Mouse (Mus musculus): ENCODE results near the gene Ankrd23. TPM values are rescaled to one million over a fixed set of nuclear protein-coding genes. Genes with fewer than 3 reads are reported as not detected.
"Not testable (repeated sequence)": the region's sequence is repeated elsewhere in the genome, so short reads cannot be mapped to it uniquely, and the experiment has no call there.

The Ankrd23 gene
- polyA plus RNA-seq (2012; ENCODE audit: insufficient read depth, insufficient read length, missing spikeins), result 5.5 and 7.6 TPM in 2 replicates

- H3K4me1 ChIP-seq (ENCODE audit: control insufficient read depth, insufficient read depth, low read length); H3K4me3 ChIP-seq (ENCODE audit: insufficient read depth, low read length); H3K27ac ChIP-seq (ENCODE audit: insufficient read depth, low read depth, low read length): not testable (repeated sequence)
Measured at GRCm38 (mm10) chr1:36536783-36537182, at the start of gene Ankrd23. Ankrd23 (minus strand) TSS chr1:36536883.

GRCm38 (mm10) chr1:36586288-36586687, 49.6 kb upstream of the Ankrd23 start:
- no peak overlapping the region for H3K4me3 ChIP-seq (ENCODE audit: insufficient read depth, low read length)
- peaks cover 21% of the 10 kb centered on the region for H3K4me1 ChIP-seq (ENCODE audit: control insufficient read depth, insufficient read depth, low read length)
- TF ChIP-seq CTCF (IDR thresholded peaks at IDR 0.05; ENCODE audit: low read depth, low read length), result no peak
- TF ChIP-seq POLR2A (IDR thresholded peaks at IDR 0.05; ENCODE audit: borderline replicate concordance, low read depth, low read length), result no peak
- H3K27ac ChIP-seq (ENCODE audit: insufficient read depth, low read depth, low read length), result no peak overlapping the region

- TF ChIP-seq POLR2A (IDR thresholded peaks at IDR 0.05; ENCODE audit: borderline replicate concordance, low read depth, low read length) (no peak), CTCF (IDR thresholded peaks at IDR 0.05; ENCODE audit: low read depth, low read length) (no peak)
- no peak overlapping the region for H3K4me3 ChIP-seq (ENCODE audit: insufficient read depth, low read length)
- no peaks in the 10 kb centered on the region for H3K4me1 ChIP-seq (ENCODE audit: control insufficient read depth, insufficient read depth, low read length)
- H3K27ac ChIP-seq (ENCODE audit: insufficient read depth, low read depth, low read length), result no peak overlapping the region
Measured at GRCm38 (mm10) chr1:36583408-36584116, 46.9 kb upstream of the Ankrd23 start.

GRCm38 (mm10) chr1:36582211-36582610, 45.5 kb upstream of the Ankrd23 start:
- Histone ChIP-seq H3K4me1 (ENCODE audit: control insufficient read depth, insufficient read depth, low read length) (no peaks in the 10 kb centered on the region), H3K4me3 (ENCODE audit: insufficient read depth, low read length) (no peak overlapping the region), H3K27ac (ENCODE audit: insufficient read depth, low read depth, low read length) (no peak overlapping the region)
- TF ChIP-seq CTCF (IDR thresholded peaks at IDR 0.05; ENCODE audit: low read depth, low read length), result no peak
- no peak for TF ChIP-seq POLR2A (IDR thresholded peaks at IDR 0.05; ENCODE audit: borderline replicate concordance, low read depth, low read length)

DNA sequence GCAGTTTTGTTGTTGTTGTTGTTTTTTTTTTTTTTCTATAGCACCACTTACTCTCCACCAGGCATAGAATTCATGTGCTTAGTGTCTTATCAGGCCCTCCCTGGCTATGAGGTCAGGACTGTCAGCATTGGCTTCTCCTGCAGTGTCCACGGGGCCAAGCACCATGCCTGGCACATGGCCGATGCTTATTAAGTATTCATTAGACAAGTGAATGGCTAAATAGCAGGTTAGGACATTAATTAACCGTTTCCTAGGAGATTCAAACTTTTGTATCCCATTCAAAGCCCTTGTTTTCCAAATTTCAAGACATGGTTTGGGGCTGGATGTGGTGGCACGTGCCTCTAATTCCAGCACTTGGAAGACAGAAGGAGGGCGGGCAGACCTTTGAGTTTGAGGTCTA, 44.6 kb upstream of the Ankrd23 start:
- H3K4me1 ChIP-seq (ENCODE audit: control insufficient read depth, insufficient read depth, low read length), result no peaks in the 10 kb centered on the region
- no peak overlapping the region for H3K27ac ChIP-seq (ENCODE audit: insufficient read depth, low read depth, low read length)
- no peak overlapping the region for H3K4me3 ChIP-seq (ENCODE audit: insufficient read depth, low read length)
- TF ChIP-seq CTCF (IDR thresholded peaks at IDR 0.05; ENCODE audit: low read depth, low read length), result no peak
- TF ChIP-seq POLR2A (IDR thresholded peaks at IDR 0.05; ENCODE audit: borderline replicate concordance, low read depth, low read length), result no peak

DNA sequence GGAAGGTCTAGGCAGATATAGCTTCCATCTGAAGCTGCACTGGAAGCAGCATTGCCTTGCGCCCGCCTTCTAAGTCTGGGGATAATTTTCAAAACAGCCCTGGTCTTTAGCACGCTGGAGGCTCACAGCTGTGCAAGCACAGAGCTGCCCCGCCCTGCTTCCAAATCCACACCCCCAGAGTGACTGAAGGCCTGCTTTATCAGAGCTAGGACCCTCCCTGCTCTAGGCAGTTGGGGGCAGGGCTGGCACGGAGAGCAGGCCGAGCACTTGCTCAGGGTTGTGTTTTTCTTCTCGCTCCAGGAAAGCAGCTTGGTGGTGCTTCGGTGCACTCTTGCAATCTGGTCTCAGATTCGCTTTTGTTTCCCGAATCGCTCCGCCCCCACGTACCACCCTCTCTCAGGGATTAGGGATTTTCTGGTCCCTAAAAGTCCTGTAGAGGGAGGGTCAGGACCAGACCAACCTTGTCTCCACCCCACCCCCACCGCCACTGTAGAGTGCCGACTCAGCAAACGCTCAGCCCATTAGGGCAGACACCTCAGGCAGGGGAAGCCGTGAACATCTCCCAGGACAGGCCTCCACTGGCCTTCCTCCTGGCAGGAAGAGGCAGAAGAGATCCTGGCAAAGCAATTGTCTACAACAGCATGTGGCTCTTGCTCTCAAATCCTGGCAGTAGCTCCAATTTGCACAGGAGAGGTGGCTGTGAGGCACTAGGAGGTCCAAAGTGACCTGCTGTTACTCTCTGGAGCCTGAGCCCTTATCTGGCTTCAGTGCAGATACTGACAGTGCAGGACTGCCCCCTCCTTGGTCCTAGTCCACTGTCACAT, 43.9 kb upstream of the Ankrd23 start:
- TF ChIP-seq CTCF (IDR thresholded peaks at IDR 0.05; ENCODE audit: low read depth, low read length) (no peak), POLR2A (IDR thresholded peaks at IDR 0.05; ENCODE audit: borderline replicate concordance, low read depth, low read length) (no peak)

DNA sequence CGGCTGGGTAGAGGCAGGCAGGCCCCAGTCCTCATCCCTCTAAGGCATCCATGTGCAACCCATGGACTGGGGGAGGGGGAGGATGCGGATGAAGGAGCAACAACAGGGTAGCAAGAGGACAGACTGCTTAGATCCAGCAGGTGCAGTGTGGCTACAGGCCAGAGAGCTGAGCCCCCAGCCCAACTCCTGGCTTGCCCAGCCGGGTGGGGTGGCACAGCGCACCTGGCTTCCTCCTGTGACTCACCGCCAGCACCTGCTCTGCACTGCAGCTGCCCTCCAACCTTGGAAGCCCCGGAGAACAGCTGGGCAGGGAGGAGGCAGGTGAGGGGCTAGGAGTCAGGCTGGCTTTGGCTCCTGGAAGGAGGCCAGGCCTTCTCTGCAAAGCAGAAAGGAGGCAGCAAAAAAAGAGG, 43.3 kb upstream of the Ankrd23 start:
- Histone ChIP-seq H3K27ac (ENCODE audit: insufficient read depth, low read depth, low read length) (no peak overlapping the region), H3K4me1 (ENCODE audit: control insufficient read depth, insufficient read depth, low read length) (0 out of 2 replicates have a peak, but pooled peaks cover 2% of the 10 kb centered on the region), H3K4me3 (ENCODE audit: insufficient read depth, low read length) (no peak overlapping the region)
- TF ChIP-seq CTCF (IDR thresholded peaks at IDR 0.05; ENCODE audit: low read depth, low read length) (no peak), POLR2A (IDR thresholded peaks at IDR 0.05; ENCODE audit: borderline replicate concordance, low read depth, low read length) (no peak)

More for the DNA sequence above, 43.9 kb upstream of the Ankrd23 start:
- 0 out of 2 replicates have a peak, but pooled peaks cover under 1% of the 10 kb centered on the region for H3K4me1 ChIP-seq (ENCODE audit: control insufficient read depth, insufficient read depth, low read length)
- no peak overlapping the region for H3K27ac ChIP-seq (ENCODE audit: insufficient read depth, low read depth, low read length)
- H3K4me3 ChIP-seq (ENCODE audit: insufficient read depth, low read length), result no peak overlapping the region

GRCm38 (mm10) chr1:36576991-36577675, 40.5 kb upstream of the Ankrd23 start:
- Histone ChIP-seq H3K27ac (ENCODE audit: insufficient read depth, low read depth, low read length) (no peak overlapping the region), H3K4me1 (ENCODE audit: control insufficient read depth, insufficient read depth, low read length) (peaks cover 24% of the 10 kb centered on the region), H3K4me3 (ENCODE audit: insufficient read depth, low read length) (no peak overlapping the region)
- TF ChIP-seq POLR2A (IDR thresholded peaks at IDR 0.05; ENCODE audit: borderline replicate concordance, low read depth, low read length) (no peak), CTCF (IDR thresholded peaks at IDR 0.05; ENCODE audit: low read depth, low read length) (no peak)

GRCm38 (mm10) chr1:36575347-36575746, 38.7 kb upstream of the Ankrd23 start:
- Histone ChIP-seq H3K4me1 (ENCODE audit: control insufficient read depth, insufficient read depth, low read length) (peaks cover 39% of the 10 kb centered on the region), H3K27ac (ENCODE audit: insufficient read depth, low read depth, low read length) (no peak overlapping the region), H3K4me3 (ENCODE audit: insufficient read depth, low read length) (no peak overlapping the region)
- TF ChIP-seq CTCF (IDR thresholded peaks at IDR 0.05; ENCODE audit: low read depth, low read length) (no peak), POLR2A (IDR thresholded peaks at IDR 0.05; ENCODE audit: borderline replicate concordance, low read depth, low read length) (no peak)
